Mouse (Mus musculus): ENCODE data around the gene Pcid2. TPM values are rescaled to one million over a fixed set of nuclear protein-coding genes. Genes with fewer than 3 reads are reported as not detected.

Pcid2 gene
- polyA plus RNA-seq, 1 experiment from 2014 or later = 22.3 TPM

DNA sequence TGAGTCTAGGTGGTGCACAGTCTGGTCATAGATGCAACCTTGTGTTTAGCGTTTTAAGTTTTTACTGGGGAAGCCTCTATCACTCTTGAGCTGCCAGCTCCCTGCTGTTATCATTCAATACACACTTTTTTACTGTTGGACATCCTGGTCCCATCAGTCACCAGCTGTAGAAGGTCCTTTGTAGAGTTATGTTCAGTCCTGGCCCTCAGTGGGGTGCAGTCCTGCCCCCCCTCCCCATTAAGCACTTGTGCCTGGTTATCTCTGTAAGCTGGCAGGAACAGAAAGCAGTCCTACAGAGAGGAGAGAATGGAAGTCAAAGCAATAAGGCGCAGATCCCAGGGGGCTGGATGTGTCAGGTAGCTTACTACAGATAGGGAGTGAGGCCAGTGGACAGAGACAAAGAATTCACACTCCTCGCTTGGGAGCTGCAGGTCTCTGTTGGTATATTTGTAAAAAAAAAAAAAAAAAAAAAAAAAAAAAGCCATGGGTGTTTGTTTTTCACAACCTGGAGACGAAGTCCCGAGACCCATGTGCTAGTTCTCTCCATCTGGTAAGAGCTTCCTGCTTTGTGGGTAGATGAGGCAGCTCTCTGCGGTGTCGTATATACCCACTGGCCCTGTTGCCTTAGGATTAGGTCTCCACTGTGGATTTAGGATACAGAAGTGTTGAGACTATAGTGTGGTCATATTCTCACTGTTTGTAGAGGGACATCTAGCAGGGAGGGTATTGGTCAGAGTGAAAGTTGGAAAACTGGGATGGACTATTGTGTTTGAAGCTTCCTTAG is 15.8 kb upstream of the Pcid2 start:
- no peak overlapping the region for H3K4me2 ChIP-seq
- WGBS = 53% methylated on average over 7 of the region's 7 CpGs
- H3K27me3 ChIP-seq = no peaks in the 10 kb centered on the region
- H3K27ac ChIP-seq = peak overlapping the region; percentile 42
- H3K9me3 ChIP-seq (replicated peaks) = no peaks in the 10 kb centered on the region
- H3K4me3 ChIP-seq = no peak overlapping the region
- 0 out of 2 replicates have a peak, but pooled peaks have one; percentile 21 for ATAC-seq (replicated peaks; ENCODE audit: insufficient number of reproducible peaks, insufficient read depth, low FRiP score, low read depth)
- no peak overlapping the region for H3K9ac ChIP-seq
- H3K4me1 ChIP-seq (replicated peaks) = peaks cover 30% of the 10 kb centered on the region
- peaks cover 44% of the 10 kb centered on the region for H3K36me3 ChIP-seq

GRCm38 (mm10) chr8:13118516-13118915 is 13.3 kb upstream of the Pcid2 start:
- Histone ChIP-seq H3K9me3 (replicated peaks) (no peaks in the 10 kb centered on the region), H3K27ac (no peak overlapping the region), H3K4me1 (replicated peaks) (peaks cover 30% of the 10 kb centered on the region), H3K27me3 (no peaks in the 10 kb centered on the region), H3K9ac (no peak overlapping the region), H3K36me3 (peaks cover 31% of the 10 kb centered on the region), H3K4me3 (no peak overlapping the region), H3K4me2 (no peak overlapping the region)
- 64% methylated on average over 3 of the region's 3 CpGs for WGBS
- ATAC-seq (replicated peaks; ENCODE audit: insufficient number of reproducible peaks, insufficient read depth, low FRiP score, low read depth) = no peak

- H3K9me3 ChIP-seq (replicated peaks) = no peaks in the 10 kb centered on the region
- no peak for ATAC-seq (replicated peaks; ENCODE audit: insufficient number of reproducible peaks, insufficient read depth, low FRiP score, low read depth)
- H3K36me3 ChIP-seq = peaks cover 27% of the 10 kb centered on the region; the same call in 1 of the 2 replicates
- H3K4me3 ChIP-seq = no peak overlapping the region
- no peak overlapping the region for H3K4me2 ChIP-seq
- no peak overlapping the region for H3K9ac ChIP-seq
- peaks cover 23% of the 10 kb centered on the region for H3K4me1 ChIP-seq (replicated peaks)
- no peak overlapping the region for H3K27ac ChIP-seq
- no peaks in the 10 kb centered on the region for H3K27me3 ChIP-seq
- WGBS = 97% methylated on average over 2 of the region's 2 CpGs
Measured at GRCm38 (mm10) chr8:13117096-13117495, 11.8 kb upstream of the Pcid2 start.

GRCm38 (mm10) chr8:13113232-13113631 is 8.0 kb upstream of the Pcid2 start:
- peaks cover 25% of the 10 kb centered on the region for H3K4me1 ChIP-seq (replicated peaks)
- H3K27ac ChIP-seq = no peak overlapping the region
- 86% methylated on average over 4 of the region's 4 CpGs for WGBS
- H3K27me3 ChIP-seq = no peaks in the 10 kb centered on the region
- no peak overlapping the region for H3K9ac ChIP-seq
- no peak overlapping the region for H3K4me3 ChIP-seq
- no peaks in the 10 kb centered on the region for H3K9me3 ChIP-seq (replicated peaks)
- peaks cover 11% of the 10 kb centered on the region; the same call in 1 of the 2 replicates for H3K36me3 ChIP-seq
- H3K4me2 ChIP-seq = no peak overlapping the region
- no peak for ATAC-seq (replicated peaks; ENCODE audit: insufficient number of reproducible peaks, insufficient read depth, low FRiP score, low read depth)

- no peaks in the 10 kb centered on the region for H3K9me3 ChIP-seq (replicated peaks)
- peaks cover 34% of the 10 kb centered on the region for H3K4me1 ChIP-seq (replicated peaks)
- H3K4me3 ChIP-seq = no peak overlapping the region
- ATAC-seq (replicated peaks; ENCODE audit: insufficient number of reproducible peaks, insufficient read depth, low FRiP score, low read depth) = no peak
- H3K9ac ChIP-seq = no peak overlapping the region
- H3K27ac ChIP-seq = no peak overlapping the region
- 73% methylated on average over 11 of the region's 11 CpGs for WGBS
- H3K36me3 ChIP-seq = peaks cover 11% of the 10 kb centered on the region; the same call in 1 of the 2 replicates
- H3K27me3 ChIP-seq = no peaks in the 10 kb centered on the region
- H3K4me2 ChIP-seq = no peak overlapping the region
Measured at GRCm38 (mm10) chr8:13111917-13112316, 6.7 kb upstream of the Pcid2 start.

DNA sequence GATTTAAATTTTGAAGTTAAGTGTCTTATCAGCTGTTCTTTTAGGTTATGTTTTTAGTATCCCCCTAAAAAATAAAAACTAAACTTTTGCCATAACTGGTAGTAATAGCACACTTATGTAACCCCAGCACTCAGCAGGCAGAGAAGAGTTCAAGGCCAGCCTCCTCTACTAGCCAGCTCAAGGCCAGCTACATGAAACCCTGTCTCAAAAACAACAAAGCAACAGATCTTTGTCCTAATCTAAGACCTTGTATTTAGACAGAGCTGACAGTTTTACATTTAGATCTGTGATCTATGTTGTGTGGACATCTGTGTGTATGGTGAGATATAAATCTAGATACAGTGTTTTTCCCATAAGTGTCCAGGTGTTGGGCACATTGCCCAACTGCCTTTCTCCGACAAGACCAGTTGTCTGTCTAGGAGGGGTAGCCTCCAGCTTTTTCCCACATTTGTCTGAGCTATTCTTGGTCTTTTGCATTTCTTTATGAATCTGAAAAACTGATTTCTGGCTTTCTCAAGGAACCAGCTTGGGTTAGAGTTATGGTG is 4.2 kb upstream of the Pcid2 start:
- Histone ChIP-seq H3K9ac (no peak overlapping the region), H3K27me3 (no peaks in the 10 kb centered on the region), H3K36me3 (peaks cover 6% of the 10 kb centered on the region; the same call in 1 of the 2 replicates), H3K4me2 (no peak overlapping the region), H3K27ac (no peak overlapping the region), H3K4me1 (replicated peaks) (peaks cover 41% of the 10 kb centered on the region), H3K4me3 (no peak overlapping the region), H3K9me3 (replicated peaks) (no peaks in the 10 kb centered on the region)
- no peak for ATAC-seq (replicated peaks; ENCODE audit: insufficient number of reproducible peaks, insufficient read depth, low FRiP score, low read depth)
- 37% methylated on average over 1 of the region's 1 CpGs for WGBS

DNA sequence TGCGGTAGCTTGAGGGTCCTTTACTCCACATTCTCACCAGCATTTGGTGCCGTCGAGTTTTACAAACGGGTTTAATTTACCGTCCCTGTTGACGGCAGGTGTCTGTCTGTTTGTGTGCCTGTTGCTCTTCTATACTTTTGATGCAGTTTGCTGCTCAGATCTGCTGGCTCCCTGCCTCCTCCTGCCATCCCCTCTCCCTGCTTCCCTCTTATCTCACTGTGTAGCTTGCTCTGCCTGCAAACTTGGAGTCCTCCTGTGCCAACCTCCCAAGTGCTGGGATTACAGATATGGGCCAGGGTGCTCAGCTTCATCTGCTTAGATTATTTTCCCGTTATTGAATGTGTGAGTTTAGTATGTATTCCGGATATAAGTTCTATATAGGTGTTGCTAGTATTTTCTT is 3.7 kb upstream of the Pcid2 start:
- 74% methylated on average over 8 of the region's 8 CpGs for WGBS

GRCm38 (mm10) chr8:13107990-13108638 is 2.9 kb upstream of the Pcid2 start:
- no peak overlapping the region for H3K9ac ChIP-seq

More for the DNA sequence above, 3.7 kb upstream of the Pcid2 start:
- Histone ChIP-seq H3K27ac (peak overlapping the region; percentile 28; the same call in 1 of the 2 replicates), H3K4me2 (no peak overlapping the region), H3K9me3 (replicated peaks) (no peaks in the 10 kb centered on the region), H3K9ac (no peak overlapping the region), H3K4me1 (replicated peaks) (peaks cover 43% of the 10 kb centered on the region), H3K4me3 (no peak overlapping the region), H3K36me3 (peaks cover 3% of the 10 kb centered on the region; the same call in 1 of the 2 replicates), H3K27me3 (no peaks in the 10 kb centered on the region)
- no peak for ATAC-seq (replicated peaks; ENCODE audit: insufficient number of reproducible peaks, insufficient read depth, low FRiP score, low read depth)

GRCm38 (mm10) chr8:13105908-13106551 is 771 bp upstream of the Pcid2 start:
- WGBS = under 1% methylated on average over 60 of the region's 63 CpGs

More at GRCm38 (mm10) chr8:13107990-13108638, 2.9 kb upstream of the Pcid2 start:
- Histone ChIP-seq H3K4me1 (replicated peaks) (peaks cover 49% of the 10 kb centered on the region), H3K27me3 (no peaks in the 10 kb centered on the region), H3K4me2 (no peak overlapping the region), H3K36me3 (no peaks in the 10 kb centered on the region; the same call in 1 of the 2 replicates), H3K4me3 (no peak overlapping the region), H3K27ac (peak overlapping the region; percentile 5; the same call in 1 of the 2 replicates), H3K9me3 (replicated peaks) (no peaks in the 10 kb centered on the region)
- no peak for ATAC-seq (replicated peaks; ENCODE audit: insufficient number of reproducible peaks, insufficient read depth, low FRiP score, low read depth)
- 65% methylated on average over 13 of the region's 13 CpGs for WGBS

GRCm38 (mm10) chr8:13104691-13105086 is 570 bp downstream of the Pcid2 start:
- under 1% methylated on average over 40 of the region's 45 CpGs for WGBS
- H3K36me3 ChIP-seq = peaks cover 6% of the 10 kb centered on the region; the same call in 1 of the 2 replicates
- H3K9me3 ChIP-seq (replicated peaks) = no peaks in the 10 kb centered on the region
- peak overlapping the region; percentile 88 for H3K4me3 ChIP-seq
- peak; percentile 72 for ATAC-seq (replicated peaks; ENCODE audit: insufficient number of reproducible peaks, insufficient read depth, low FRiP score, low read depth)
- H3K27me3 ChIP-seq = no peaks in the 10 kb centered on the region
- peak overlapping the region; percentile 97 for H3K27ac ChIP-seq
- H3K4me1 ChIP-seq (replicated peaks) = peaks cover 37% of the 10 kb centered on the region
- peak overlapping the region; percentile 95 for H3K4me2 ChIP-seq
- H3K9ac ChIP-seq = peak overlapping the region; percentile 88

More at GRCm38 (mm10) chr8:13105908-13106551, 771 bp upstream of the Pcid2 start:
- H3K9ac ChIP-seq = peak overlapping the region; percentile 95
- H3K27ac ChIP-seq = peak overlapping the region; percentile 91
- peak; percentile 37 for ATAC-seq (replicated peaks; ENCODE audit: insufficient number of reproducible peaks, insufficient read depth, low FRiP score, low read depth)
- peak overlapping the region; percentile 91 for H3K4me2 ChIP-seq
- H3K36me3 ChIP-seq = no peaks in the 10 kb centered on the region; the same call in 1 of the 2 replicates
- H3K9me3 ChIP-seq (replicated peaks) = no peaks in the 10 kb centered on the region
- H3K27me3 ChIP-seq = no peaks in the 10 kb centered on the region
- peak overlapping the region; percentile 88 for H3K4me3 ChIP-seq
- H3K4me1 ChIP-seq (replicated peaks) = peaks cover 37% of the 10 kb centered on the region

GRCm38 (mm10) chr8:13077542-13077941 is 27.7 kb downstream of the Pcid2 start:
- no peaks in the 10 kb centered on the region for H3K27me3 ChIP-seq
- peaks cover 70% of the 10 kb centered on the region for H3K36me3 ChIP-seq
- no peak overlapping the region for H3K27ac ChIP-seq
- no peak overlapping the region for H3K4me3 ChIP-seq
- 84% methylated on average over 7 of the region's 7 CpGs for WGBS
- no peak overlapping the region for H3K4me2 ChIP-seq
- ATAC-seq (replicated peaks; ENCODE audit: insufficient number of reproducible peaks, insufficient read depth, low FRiP score, low read depth) = no peak
- H3K4me1 ChIP-seq (replicated peaks) = no peaks in the 10 kb centered on the region
- no peaks in the 10 kb centered on the region for H3K9me3 ChIP-seq (replicated peaks)
- no peak overlapping the region for H3K9ac ChIP-seq
